Mouse (Mus musculus): Measurements from ENCODE around the gene Gm8220.
"Not testable (repeated sequence)": the region's sequence is repeated elsewhere in the genome, so short reads cannot be mapped to it uniquely, and the experiment has no call there.

DNA sequence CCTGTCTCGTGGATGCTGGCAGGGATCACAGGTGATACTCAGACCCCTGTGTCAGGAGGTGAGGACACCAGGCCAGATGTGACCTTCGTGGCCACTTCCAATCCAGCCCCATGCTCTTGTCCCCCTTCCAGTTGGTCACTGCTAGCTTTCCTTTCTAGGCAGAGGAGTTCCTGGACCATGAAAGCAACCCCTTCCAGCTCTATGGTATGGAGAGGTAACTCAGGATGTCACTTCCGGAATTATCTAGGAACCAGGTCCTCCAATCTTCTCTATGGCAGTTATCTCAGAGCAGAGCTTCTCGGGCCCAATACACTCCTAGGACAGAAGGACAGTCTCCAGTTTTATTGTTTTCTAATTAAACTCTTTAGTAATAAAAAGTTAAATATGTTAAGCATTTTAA is 26.7 kb downstream of the Gm8220 start:
- not testable (repeated sequence) for TF ChIP-seq MYOD1 (IDR thresholded peaks at IDR 0.05; ENCODE audit: control insufficient read depth in 1 of 3, insufficient read length in 2 of 3, low read depth in 2 of 3); POLR2AphosphoS2 (IDR thresholded peaks at IDR 0.05; ENCODE audit: insufficient read length, low read depth); POLR2A (IDR thresholded peaks at IDR 0.05; ENCODE audit: insufficient read length, low read depth); MYOG (IDR thresholded peaks at IDR 0.05; ENCODE audit: control insufficient read depth in 1 of 3, insufficient read depth in 1 of 3, insufficient read length in 2 of 3, low read depth in 2 of 3)

Data from myocyte (in vitro differentiated cells).